Mouse (Mus musculus) thymus, adult 2 months (tissue): ENCODE measurements around the gene Asb10.

ENCODE experiments used
- CTCF ChIP-seq: fragments of 200-500 bp; IDR thresholded peaks from 2 replicates; pipeline ENCODE4 v1.5.1; 2012; ENCODE audit warnings: mild to moderate bottlenecking, control low read depth, low read length, moderate library complexity, borderline replicate concordance; ENCODE audit not compliant: control insufficient read depth, poor library complexity, insufficient read depth; ENCODE audit errors: extremely low read depth
- POLR2A ChIP-seq: fragments of 200-500 bp; IDR thresholded peaks from 2 replicates; pipeline ENCODE4 v1.6.1; 2012; ENCODE audit warnings: mild to moderate bottlenecking, low read length, control low read depth, moderate library complexity; ENCODE audit not compliant: control insufficient read depth, poor library complexity, insufficient read depth; ENCODE audit errors: extremely low read depth

DNA sequence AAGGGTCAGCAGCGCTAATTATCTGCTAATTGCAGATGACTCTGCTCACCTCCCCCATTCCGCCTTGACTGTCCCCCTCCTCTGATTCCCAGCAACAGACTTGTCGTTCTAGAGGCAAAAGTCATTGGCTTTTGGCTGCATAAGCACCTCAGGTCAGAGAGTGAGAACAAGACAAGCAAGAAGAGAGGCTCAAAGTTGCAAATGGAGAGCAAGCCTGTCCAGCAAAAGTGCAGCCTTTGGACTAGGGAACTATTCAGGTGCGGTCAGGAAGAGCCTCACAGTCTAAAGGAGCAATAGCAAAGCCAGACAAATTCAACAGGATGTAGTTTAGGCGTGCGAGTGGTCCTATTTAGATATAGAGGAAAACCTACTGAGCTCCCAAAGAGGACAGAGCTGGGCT is 13.0 kb downstream of the Asb10 start:
- TF ChIP-seq POLR2A: no peak
- TF ChIP-seq CTCF: no peak
